Mouse (Mus musculus): ENCODE results near the gene Myo18a.
"Not testable (repeated sequence)": the region's sequence is repeated elsewhere in the genome, so short reads cannot be mapped to it uniquely, and the experiment has no call there.

The Myo18a gene

GRCm38 (mm10) chr11:77762783-77763672 is at the start of gene Myo18a:
Gene Myo18a (plus strand): TSS chr11:77763246.
- DNase-seq: peak; percentile 57 to 84

- DNase-seq: no peak
These were observed 49.3 kb upstream of the Myo18a start for GRCm38 (mm10) chr11:77713736-77714135.

GRCm38 (mm10) chr11:77719055-77719454 is 44.0 kb upstream of the Myo18a start:
- no peak for DNase-seq

- DNase-seq: no peak
These were observed 41.7 kb upstream of the Myo18a start for GRCm38 (mm10) chr11:77721389-77721788.

- DNase-seq: no peak
These were observed 38.3 kb upstream of the Myo18a start for GRCm38 (mm10) chr11:77724766-77725165.

- no peak for DNase-seq
These were observed 37.9 kb upstream of the Myo18a start, which contains the start of gene Cryba1 for GRCm38 (mm10) chr11:77725183-77725582. Gene Cryba1 (minus strand): TSS chr11:77725283.

GRCm38 (mm10) chr11:77728587-77728986 is 34.5 kb upstream of the Myo18a start:
- DNase-seq: no peak

GRCm38 (mm10) chr11:77737289-77737688 is 25.8 kb upstream of the Myo18a start:
- DNase-seq: peak; percentile 20 to 73

- DNase-seq: no peak
These were observed 24.5 kb upstream of the Myo18a start for GRCm38 (mm10) chr11:77738555-77738954.

- DNase-seq: peak in 1 of 2 experiments; percentile 16
These were observed 19.1 kb upstream of the Myo18a start for GRCm38 (mm10) chr11:77743966-77744365.

GRCm38 (mm10) chr11:77746652-77747051 is 16.4 kb upstream of the Myo18a start:
- DNase-seq: no peak

GRCm38 (mm10) chr11:77747103-77747502 is 15.9 kb upstream of the Myo18a start:
- not testable (repeated sequence) for DNase-seq

- no peak for DNase-seq
These were observed 14.1 kb upstream of the Myo18a start for GRCm38 (mm10) chr11:77748996-77749395.

GRCm38 (mm10) chr11:77752525-77752924 is 10.5 kb upstream of the Myo18a start:
- no peak for DNase-seq

GRCm38 (mm10) chr11:77753469-77753868 is 9.6 kb upstream of the Myo18a start:
- DNase-seq: no peak

- DNase-seq: no peak
These were observed 3.0 kb upstream of the Myo18a start for GRCm38 (mm10) chr11:77760031-77760430.

- DNase-seq: peak in 1 of 2 experiments; percentile 15
These were observed 761 bp downstream of the Myo18a start for GRCm38 (mm10) chr11:77763673-77764340.

- no peak for DNase-seq
These were observed 1.8 kb downstream of the Myo18a start for GRCm38 (mm10) chr11:77764694-77765458.

- DNase-seq: no peak
These were observed 2.4 kb downstream of the Myo18a start for GRCm38 (mm10) chr11:77765459-77765777.

- peak in 1 of 2 experiments; percentile 28 for DNase-seq
These were observed 3.4 kb downstream of the Myo18a start for GRCm38 (mm10) chr11:77766351-77767001.

GRCm38 (mm10) chr11:77769496-77769895 is 6.5 kb downstream of the Myo18a start:
- no peak for DNase-seq

GRCm38 (mm10) chr11:77770346-77770745 is 7.3 kb downstream of the Myo18a start:
- DNase-seq: no peak

Data from spleen, adult 18-20 months (tissue).